Mouse (Mus musculus) bone marrow, adult 2 months (tissue): ENCODE results near the gene Smc5. TPM values are rescaled to one million over a fixed set of nuclear protein-coding genes. Genes with fewer than 3 reads are reported as not detected.

Experiments
- H3K27ac ChIP-seq: fragments of 200-500 bp; 2 replicates; pipeline ENCODE4 v1.5.1; 2012; ENCODE audit warnings: low read depth, mild to moderate bottlenecking, control low read depth, inconsistent platforms, low read length; ENCODE audit not compliant: control insufficient read depth, poor library complexity, insufficient read depth
- H3K4me1 ChIP-seq: fragments of 200-500 bp; 2 replicates; pipeline ENCODE4 v1.6.1; 2011; ENCODE audit warnings: low read length; ENCODE audit not compliant: control insufficient read depth, insufficient read depth
- H3K4me3 ChIP-seq: fragments of 200-500 bp; replicated peaks from 2 replicates; pipeline ENCODE3; 2011; ENCODE audit warnings: mild to moderate bottlenecking, low read depth, low read length, control low read depth; ENCODE audit not compliant: control insufficient read depth
- CTCF ChIP-seq: fragments of 200-500 bp; IDR thresholded peaks from 2 replicates; pipeline ENCODE4 v1.5.1; 2011; ENCODE audit warnings: low read length, control low read depth; ENCODE audit not compliant: control insufficient read depth, insufficient read depth
- POLR2A ChIP-seq: fragments of 200-500 bp; IDR thresholded peaks from 2 replicates; pipeline ENCODE4 v1.6.1; 2011; ENCODE audit warnings: low read depth, mild to moderate bottlenecking, control low read depth, low read length, borderline replicate concordance; ENCODE audit not compliant: control insufficient read depth
- WGBS: fragments of 180-500 bp; shearing (Covaris S2); methylation state at CpG from one replicate; pipeline ENCODE4 v1.1.7; 2018; 5-methylcytosine and 5-hydroxymethylcytosine counted together
- polyA plus RNA-seq: library from polyadenylated mRNA; stranded (reverse); fragments of >200 nt; gene quantifications from 2 replicates; pipeline ENCODE4 v1.2.4, GENCODE M21; 2011; ENCODE audit warnings: low replicate concordance; ENCODE audit not compliant: missing spikeins, insufficient read depth, insufficient read length

Smc5 gene
- polyA plus RNA-seq, 1 experiment = 36.0 TPM

- 80% methylated on average over 1 of the region's 1 CpGs for WGBS
- Histone ChIP-seq H3K4me1 (no peaks in the 10 kb centered on the region), H3K27ac (no peak overlapping the region), H3K4me3 (no peak overlapping the region)
- no peak for TF ChIP-seq CTCF
- no peak for TF ChIP-seq POLR2A
These were observed 25.2 kb upstream of the Smc5 start for GRCm38 (mm10) chr19:23298917-23299316.

GRCm38 (mm10) chr19:23297191-23297590, 23.5 kb upstream of the Smc5 start:
- H3K4me1 ChIP-seq = no peaks in the 10 kb centered on the region
- H3K4me3 ChIP-seq = no peak overlapping the region
- no peak overlapping the region for H3K27ac ChIP-seq
- TF ChIP-seq CTCF (no peak), POLR2A (no peak)

- Histone ChIP-seq H3K27ac (no peak overlapping the region), H3K4me3 (no peak overlapping the region), H3K4me1 (no peaks in the 10 kb centered on the region)
- TF ChIP-seq CTCF = no peak
- WGBS = 71% methylated on average over 1 of the region's 1 CpGs
These were observed 15.6 kb upstream of the Smc5 start for GRCm38 (mm10) chr19:23289251-23289650.

GRCm38 (mm10) chr19:23281911-23282660, 8.4 kb upstream of the Smc5 start:
- 81% methylated on average over 8 of the region's 8 CpGs for WGBS
- TF ChIP-seq CTCF (no peak), POLR2A (no peak)
- Histone ChIP-seq H3K4me1 (no peaks in the 10 kb centered on the region), H3K27ac (no peak overlapping the region), H3K4me3 (no peak overlapping the region)

GRCm38 (mm10) chr19:23274054-23274724, 492 bp upstream of the Smc5 start:
- WGBS = 56% methylated on average over 4 of the region's 4 CpGs
- no peaks in the 10 kb centered on the region; the same call in 1 of the 2 replicates for H3K4me1 ChIP-seq
- TF ChIP-seq POLR2A = no peak
- no peak for TF ChIP-seq CTCF
- peak overlapping the region; percentile 46; the same call in 1 of the 2 replicates for H3K27ac ChIP-seq
- H3K4me3 ChIP-seq = peak overlapping the region; percentile 93

- no peaks in the 10 kb centered on the region for H3K4me1 ChIP-seq
- WGBS = 97% methylated on average over 9 of the region's 9 CpGs
- TF ChIP-seq CTCF = no peak
- no peak for TF ChIP-seq POLR2A
- H3K27ac ChIP-seq = no peak overlapping the region
- H3K4me3 ChIP-seq = no peak overlapping the region
These were observed 16.9 kb downstream of the Smc5 start for GRCm38 (mm10) chr19:23256771-23257170.

GRCm38 (mm10) chr19:23246473-23246872, 27.2 kb downstream of the Smc5 start:
- TF ChIP-seq POLR2A (no peak), CTCF (no peak)
- WGBS = 75% methylated on average over 2 of the region's 2 CpGs
- no peak overlapping the region for H3K27ac ChIP-seq
- H3K4me3 ChIP-seq = no peak overlapping the region
- no peaks in the 10 kb centered on the region for H3K4me1 ChIP-seq

GRCm38 (mm10) chr19:23225065-23225464, 48.6 kb downstream of the Smc5 start:
- TF ChIP-seq CTCF (no peak), POLR2A (no peak)
- WGBS = 64% methylated on average over 4 of the region's 4 CpGs
- Histone ChIP-seq H3K4me3 (no peak overlapping the region), H3K4me1 (no peaks in the 10 kb centered on the region), H3K27ac (no peak overlapping the region)

GRCm38 (mm10) chr19:23214326-23214725, 59.4 kb downstream of the Smc5 start:
- no peak overlapping the region for H3K4me3 ChIP-seq
- WGBS = 95% methylated on average over 8 of the region's 8 CpGs
- H3K4me1 ChIP-seq = no peaks in the 10 kb centered on the region
- no peak for TF ChIP-seq POLR2A
- no peak for TF ChIP-seq CTCF
- H3K27ac ChIP-seq = no peak overlapping the region
